Mouse (Mus musculus) MEL (cell line): ENCODE data around the gene Ndufb7.

Experiments
- ETS1 ChIP-seq: IDR thresholded peaks from 2 replicates; pipeline ENCODE4 v1.6.1; 2012; ENCODE audit warnings: low read depth, mild to moderate bottlenecking, inconsistent platforms, low read length, improper control_type of control experiment, moderate library complexity
- MAX ChIP-seq: IDR thresholded peaks from 2 replicates; pipeline ENCODE4 v1.6.1; 2011; ENCODE audit warnings: low read length, improper control_type of control experiment
- MXI1 ChIP-seq: IDR thresholded peaks from 2 replicates; pipeline ENCODE4 v1.6.1; 2011; ENCODE audit warnings: mild to moderate bottlenecking, low read depth, low read length, improper control_type of control experiment
- POLR2A ChIP-seq, 2 experiments: IDR thresholded peaks; 2 replicates each; pipeline ENCODE4 v1.6.1; 2011 to 2012; ENCODE audit warnings: low read length in 2 of 2, mild to moderate bottlenecking in 2 of 2, control low read depth in 1 of 2, improper control_type of control experiment in 1 of 2, low read depth in 1 of 2, moderate library complexity in 1 of 2; ENCODE audit not compliant: control insufficient read depth in 1 of 2, insufficient read depth in 1 of 2, poor library complexity in 1 of 2

- TF ChIP-seq POLR2A (IDR thresholded peaks at IDR 0.05; ENCODE audit: control insufficient read depth in 1 of 2, insufficient read depth in 1 of 2, low read depth in 1 of 2, low read length in 2 of 2, poor library complexity in 1 of 2), result no peak
- no peak for TF ChIP-seq ETS1
- TF ChIP-seq MXI1, result no peak
- TF ChIP-seq MAX, result no peak
Observed at GRCm38 (mm10) chr8:83571791-83572190, 5.3 kb downstream of the Ndufb7 start.
